Mouse (Mus musculus) right cerebral cortex, postnatal 10 days (tissue): ENCODE measurements around the gene Armc9.
A peak's percentile ranks its signal among the peaks of the same experiment; 100 is the strongest.

Source experiments
- DNase-seq, 2 experiments: peaks; one replicate each; pipeline ENCODE4 v3.0.0; 2021; ENCODE audit warnings: low spot score in 2 of 2

Gene Armc9

GRCm38 (mm10) chr1:86277055-86277454 is 122.5 kb downstream of the Armc9 start:
- DNase-seq: no peak

GRCm38 (mm10) chr1:86281781-86282536 is 127.4 kb downstream of the Armc9 start:
- peak; percentile 48 to 50 for DNase-seq

GRCm38 (mm10) chr1:86284101-86284500 is 129.5 kb downstream of the Armc9 start:
- DNase-seq: no peak

- no peak for DNase-seq
These were observed 130.7 kb downstream of the Armc9 start for GRCm38 (mm10) chr1:86285295-86285694.

GRCm38 (mm10) chr1:86287473-86287872 is 132.9 kb downstream of the Armc9 start:
- DNase-seq: no peak

GRCm38 (mm10) chr1:86290452-86290851 is 135.9 kb downstream of the Armc9 start:
- no peak for DNase-seq

GRCm38 (mm10) chr1:86293091-86293490 is 138.5 kb downstream of the Armc9 start:
- no peak for DNase-seq

GRCm38 (mm10) chr1:86293868-86294267 is 139.3 kb downstream of the Armc9 start:
- no peak for DNase-seq

- DNase-seq: peak; percentile 65 to 78
These were observed 139.9 kb downstream of the Armc9 start for GRCm38 (mm10) chr1:86294472-86294871.

GRCm38 (mm10) chr1:86300093-86300492 is 145.5 kb downstream of the Armc9 start:
- DNase-seq: no peak

- no peak for DNase-seq
These were observed 146.2 kb downstream of the Armc9 start for GRCm38 (mm10) chr1:86300731-86301130.

GRCm38 (mm10) chr1:86301221-86302091 is 146.9 kb downstream of the Armc9 start:
- DNase-seq: no peak

GRCm38 (mm10) chr1:86302532-86302931 is 148.0 kb downstream of the Armc9 start, which contains the start of gene B3gnt7:
TSS of gene B3gnt7 (plus strand) at chr1:86302832.
- no peak for DNase-seq

GRCm38 (mm10) chr1:86303063-86303872 is 148.7 kb downstream of the Armc9 start:
- DNase-seq: peak; percentile 80 to 81

GRCm38 (mm10) chr1:86303873-86304250 is 149.3 kb downstream of the Armc9 start:
- DNase-seq: no peak

- DNase-seq: no peak
These were observed 152.1 kb downstream of the Armc9 start for GRCm38 (mm10) chr1:86306686-86307085.

- no peak for DNase-seq
These were observed 152.7 kb downstream of the Armc9 start for GRCm38 (mm10) chr1:86307177-86307762.

GRCm38 (mm10) chr1:86307871-86308641 is 153.5 kb downstream of the Armc9 start:
- no peak for DNase-seq

GRCm38 (mm10) chr1:86309270-86309833 is 154.8 kb downstream of the Armc9 start:
- DNase-seq: no peak

GRCm38 (mm10) chr1:86310536-86311310 is 156.1 kb downstream of the Armc9 start:
- no peak for DNase-seq
